Mouse (Mus musculus) embryonic facial prominence, embryonic 13.5 days (tissue): ENCODE measurements around the gene Tlx3. TPM values are rescaled to one million over a fixed set of nuclear protein-coding genes. Genes with fewer than 3 reads are reported as not detected.

ENCODE experiments used
- ATAC-seq: fragments of 200-750 bp; cut with Nextera tagmentation; 2 replicates; pipeline ENCODE4 v1.8.0; 2017; ENCODE audit warnings: low read depth; ENCODE audit not compliant: insufficient number of reproducible peaks, insufficient read depth, low FRiP score, low TSS enrichment
- H3K27ac ChIP-seq: fragments of 300-500 bp; sonication (generic); 2 replicates; pipeline ENCODE4 v1.5.1; 2015; ENCODE audit warnings: moderate library complexity, mild to moderate bottlenecking, inconsistent platforms
- H3K27me3 ChIP-seq: fragments of 300-500 bp; sonication (generic); 2 replicates; pipeline ENCODE4 v1.6.1; 2015; ENCODE audit warnings: mild to moderate bottlenecking, inconsistent platforms
- H3K36me3 ChIP-seq: fragments of 300-500 bp; sonication (generic); 2 replicates; pipeline ENCODE4 v1.6.1; 2015; ENCODE audit warnings: mild to moderate bottlenecking, inconsistent platforms
- H3K4me1 ChIP-seq: fragments of 300-500 bp; sonication (generic); 2 replicates; pipeline ENCODE4 v1.6.1; 2015; ENCODE audit warnings: inconsistent platforms
- H3K4me2 ChIP-seq: fragments of 300-500 bp; sonication (generic); 2 replicates; pipeline ENCODE4 v1.6.1; 2015; ENCODE audit warnings: moderate library complexity, mild to moderate bottlenecking, inconsistent platforms
- H3K4me3 ChIP-seq: fragments of 300-500 bp; sonication (generic); 2 replicates; pipeline ENCODE4 v1.5.1; 2015; ENCODE audit warnings: mild to moderate bottlenecking, inconsistent platforms
- H3K9ac ChIP-seq: fragments of 300-500 bp; sonication (generic); 2 replicates; pipeline ENCODE4 v1.6.1; 2015; ENCODE audit warnings: mild to moderate bottlenecking, inconsistent platforms
- H3K9me3 ChIP-seq: fragments of 300-500 bp; sonication (generic); 2 replicates; pipeline ENCODE4 v1.6.1; 2016; ENCODE audit warnings: inconsistent platforms
- WGBS: fragments of 180-500 bp; shearing (Covaris S2); methylation state at CpG from one replicate; pipeline ENCODE4 v1.1.7; 2015; ENCODE audit warnings: mixed read lengths; 5-methylcytosine and 5-hydroxymethylcytosine counted together
- polyA plus RNA-seq: library from polyadenylated mRNA; unstranded; fragments of >200 nt; fragmentation: Nextera tagmentation; extraction: Ambion mirVana; gene quantifications from 2 replicates; pipeline ENCODE4 v1.2.1, GENCODE M21; 2015

The Tlx3 gene
- polyA plus RNA-seq, 1 experiment from 2014 or later, result 1.3 TPM

DNA sequence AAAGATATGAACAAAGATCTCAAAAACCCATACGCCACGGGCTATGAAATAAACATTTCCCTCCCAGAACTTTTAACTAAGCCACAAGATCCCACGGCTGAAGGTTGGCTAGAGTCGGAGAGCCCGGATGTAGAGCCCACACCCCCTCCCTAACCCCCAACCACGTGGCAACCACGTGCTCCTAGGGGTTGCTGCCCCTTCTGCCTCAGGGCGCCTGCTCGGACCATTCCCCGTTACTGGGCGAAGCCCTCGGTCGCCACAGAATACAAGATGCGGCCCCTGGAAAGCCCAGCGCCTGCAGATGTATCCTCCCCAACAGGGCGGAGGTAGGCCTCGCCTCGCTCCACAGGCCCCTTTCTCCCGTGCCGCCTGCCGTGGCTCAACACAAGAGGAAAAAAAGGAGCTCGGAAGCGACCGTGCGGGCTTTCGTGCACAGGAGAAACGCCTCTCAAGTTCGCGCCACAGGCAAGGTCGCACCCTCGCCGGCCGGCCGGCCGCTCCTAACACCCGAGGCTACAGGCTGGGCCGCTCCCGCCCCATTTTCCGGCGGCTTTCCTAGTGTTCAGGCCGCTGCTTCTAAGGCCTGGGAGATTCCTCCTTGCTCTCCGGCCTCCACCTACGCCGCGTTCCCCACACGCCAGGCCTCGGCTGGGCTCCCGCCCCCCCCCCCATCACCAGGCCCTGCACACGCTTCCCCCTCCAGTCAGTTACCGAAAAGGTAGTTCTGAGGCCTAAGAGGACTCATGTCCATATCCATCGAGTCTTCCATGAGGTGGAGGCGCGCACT is 41.0 kb downstream of the Tlx3 start:
- Histone ChIP-seq H3K36me3 (peaks cover 38% of the 10 kb centered on the region), H3K4me1 (peaks cover 13% of the 10 kb centered on the region), H3K4me2 (peak overlapping the region; percentile 86), H3K9me3 (no peaks in the 10 kb centered on the region), H3K27me3 (peaks cover 4% of the 10 kb centered on the region), H3K9ac (peak overlapping the region; percentile 98), H3K4me3 (peak overlapping the region; percentile 99), H3K27ac (peak overlapping the region; percentile 88)
- WGBS, result 3% methylated on average over 53 of the region's 53 CpGs
- ATAC-seq, result peak; percentile 52

GRCm38 (mm10) chr11:33159741-33160140 is 43.6 kb downstream of the Tlx3 start:
- ATAC-seq, result no peak
- H3K27me3 ChIP-seq, result no peaks in the 10 kb centered on the region
- no peak overlapping the region for H3K9ac ChIP-seq
- peaks cover 60% of the 10 kb centered on the region for H3K36me3 ChIP-seq
- no peak overlapping the region for H3K4me2 ChIP-seq
- no peak overlapping the region for H3K27ac ChIP-seq
- H3K4me1 ChIP-seq, result peaks cover 13% of the 10 kb centered on the region
- WGBS, result 85% methylated on average over 3 of the region's 3 CpGs
- no peaks in the 10 kb centered on the region for H3K9me3 ChIP-seq
- H3K4me3 ChIP-seq, result no peak overlapping the region

- no peak overlapping the region for H3K4me2 ChIP-seq
- no peaks in the 10 kb centered on the region for H3K9me3 ChIP-seq
- 76% methylated on average over 2 of the region's 2 CpGs for WGBS
- peaks cover 79% of the 10 kb centered on the region for H3K36me3 ChIP-seq
- H3K27me3 ChIP-seq, result no peaks in the 10 kb centered on the region
- H3K4me1 ChIP-seq, result peaks cover 13% of the 10 kb centered on the region
- H3K9ac ChIP-seq, result no peak overlapping the region
- H3K27ac ChIP-seq, result no peak overlapping the region
- no peak overlapping the region for H3K4me3 ChIP-seq
- ATAC-seq, result no peak
Measured at GRCm38 (mm10) chr11:33157453-33158196, 45.8 kb downstream of the Tlx3 start.

GRCm38 (mm10) chr11:33156436-33157015 is 46.9 kb downstream of the Tlx3 start:
- Histone ChIP-seq H3K27ac (no peak overlapping the region), H3K4me2 (no peak overlapping the region), H3K27me3 (no peaks in the 10 kb centered on the region), H3K9me3 (no peaks in the 10 kb centered on the region), H3K4me1 (peaks cover 13% of the 10 kb centered on the region), H3K4me3 (no peak overlapping the region), H3K36me3 (peaks cover 86% of the 10 kb centered on the region), H3K9ac (no peak overlapping the region)
- 81% methylated on average over 4 of the region's 4 CpGs for WGBS
- ATAC-seq, result no peak

DNA sequence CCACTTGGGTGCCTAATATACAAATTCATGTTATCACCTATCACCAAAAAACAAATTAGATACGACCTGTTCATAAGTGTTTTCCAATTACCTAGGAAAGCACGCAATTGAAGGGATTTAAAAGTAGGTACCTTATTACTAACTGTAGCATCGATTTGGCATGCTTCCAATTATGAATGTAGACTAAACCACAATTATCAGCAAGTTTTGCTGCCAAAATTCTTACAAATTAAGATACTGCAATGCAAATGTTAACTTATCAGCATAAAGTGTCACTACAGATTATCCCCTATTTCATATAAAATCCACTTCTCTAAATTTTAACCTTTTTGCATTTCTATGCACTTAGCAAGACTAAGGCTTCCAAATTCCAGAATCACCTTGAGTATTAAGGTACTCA is 48.9 kb downstream of the Tlx3 start:
- Histone ChIP-seq H3K36me3 (peaks cover 87% of the 10 kb centered on the region), H3K4me2 (no peak overlapping the region), H3K27me3 (no peaks in the 10 kb centered on the region), H3K4me1 (no peaks in the 10 kb centered on the region; the same call in 1 of the 2 replicates), H3K4me3 (no peak overlapping the region), H3K27ac (no peak overlapping the region), H3K9me3 (no peaks in the 10 kb centered on the region), H3K9ac (no peak overlapping the region)
- no peak for ATAC-seq
- 85% methylated on average over 3 of the region's 3 CpGs for WGBS

GRCm38 (mm10) chr11:33152997-33153396 is 50.4 kb downstream of the Tlx3 start:
- Histone ChIP-seq H3K9me3 (no peaks in the 10 kb centered on the region), H3K36me3 (peaks cover 75% of the 10 kb centered on the region), H3K4me3 (no peak overlapping the region), H3K4me1 (peaks cover 3% of the 10 kb centered on the region), H3K27ac (no peak overlapping the region), H3K4me2 (no peak overlapping the region), H3K9ac (no peak overlapping the region), H3K27me3 (no peaks in the 10 kb centered on the region)
- no peak for ATAC-seq
- 90% methylated on average over 1 of the region's 1 CpGs for WGBS

- WGBS, result 78% methylated on average over 4 of the region's 4 CpGs
- H3K27me3 ChIP-seq, result peaks cover 8% of the 10 kb centered on the region
- no peak for ATAC-seq
- no peak overlapping the region for H3K4me3 ChIP-seq
- peaks cover 65% of the 10 kb centered on the region for H3K36me3 ChIP-seq
- peaks cover 13% of the 10 kb centered on the region for H3K4me1 ChIP-seq
- H3K27ac ChIP-seq, result no peak overlapping the region
- no peak overlapping the region for H3K9ac ChIP-seq
- H3K9me3 ChIP-seq, result no peaks in the 10 kb centered on the region
- H3K4me2 ChIP-seq, result no peak overlapping the region
Measured at GRCm38 (mm10) chr11:33151780-33152145, 51.6 kb downstream of the Tlx3 start.

- WGBS, result 67% methylated on average over 3 of the region's 3 CpGs
Measured at GRCm38 (mm10) chr11:33151128-33151779, 52.1 kb downstream of the Tlx3 start.

More at GRCm38 (mm10) chr11:33151128-33151779, 52.1 kb downstream of the Tlx3 start:
- Histone ChIP-seq H3K4me3 (no peak overlapping the region), H3K4me1 (peaks cover 17% of the 10 kb centered on the region), H3K9me3 (no peaks in the 10 kb centered on the region), H3K9ac (no peak overlapping the region), H3K4me2 (no peak overlapping the region), H3K36me3 (peaks cover 60% of the 10 kb centered on the region), H3K27me3 (peaks cover 11% of the 10 kb centered on the region), H3K27ac (no peak overlapping the region)
- ATAC-seq, result no peak

Other genes starting within 250 kb of the Tlx3 start
- gene Fgf18, start 56.2 kb downstream of the Tlx3 start, polyA plus RNA-seq, result 9.8 and 13.7 TPM in 2 replicates
- gene Npm1, start 40.4 kb downstream of the Tlx3 start, polyA plus RNA-seq, result 1,092 and 1,164 TPM in 2 replicates
- gene Gm12117, start 73.1 kb upstream of the Tlx3 start, polyA plus RNA-seq, result not detected in 2 replicates